Mouse (Mus musculus) forebrain, embryonic 14.5 days (tissue): ENCODE results near the gene Actg1. TPM values are rescaled to one million over a fixed set of nuclear protein-coding genes. Genes with fewer than 3 reads are reported as not detected.

Experiments
- ATAC-seq: fragments of 200-750 bp; cut with Nextera tagmentation; 2 replicates; pipeline ENCODE4 v1.8.0; 2017; ENCODE audit warnings: mild to moderate bottlenecking, moderate library complexity
- DNase-seq: peaks from one replicate; pipeline ENCODE4 v3.0.0-alpha.2; 2015; ENCODE audit warnings: low spot score
- H3K27ac ChIP-seq: fragments of 300-500 bp; sonication (generic); 2 replicates; pipeline ENCODE4 v1.5.1; 2014; ENCODE audit warnings: low read depth, mild to moderate bottlenecking, control low read depth, low read length, moderate library complexity
- H3K27me3 ChIP-seq: fragments of 300-500 bp; sonication (generic); replicated peaks from 2 replicates; pipeline ENCODE4 v1.6.1; 2014; ENCODE audit warnings: low read length, control low read depth, mixed read lengths; ENCODE audit not compliant: control insufficient read depth, insufficient read depth
- H3K36me3 ChIP-seq: fragments of 300-500 bp; sonication (generic); 2 replicates; pipeline ENCODE4 v1.6.1; 2014; ENCODE audit warnings: low read length, control low read depth; ENCODE audit not compliant: control insufficient read depth, insufficient read depth
- H3K4me1 ChIP-seq: fragments of 300-500 bp; sonication (generic); 2 replicates; pipeline ENCODE4 v1.6.1; 2014; ENCODE audit warnings: antibody characterized with exemption, low read length, control low read depth; ENCODE audit not compliant: control insufficient read depth, insufficient read depth
- H3K4me2 ChIP-seq: fragments of 300-500 bp; sonication (generic); 2 replicates; pipeline ENCODE4 v1.6.1; 2014; ENCODE audit warnings: mild to moderate bottlenecking, control low read depth, low read length
- H3K4me3 ChIP-seq: fragments of 300-500 bp; sonication (generic); 2 replicates; pipeline ENCODE4 v1.5.1; 2014; ENCODE audit warnings: low read depth, low read length, control low read depth
- H3K9ac ChIP-seq: fragments of 300-500 bp; sonication (generic); 2 replicates; pipeline ENCODE4 v1.6.1; 2014; ENCODE audit warnings: mild to moderate bottlenecking, low read length, control low read depth, moderate library complexity
- H3K9me3 ChIP-seq: fragments of 300-500 bp; sonication (generic); replicated peaks from 2 replicates; pipeline ENCODE4 v1.6.1; 2016; ENCODE audit warnings: low read length, control low read depth, mixed read lengths; ENCODE audit not compliant: control insufficient read depth
- WGBS: fragments of 180-500 bp; shearing (Covaris S2); extraction: QIAGEN DNeasy Blood & Tissue Kit; methylation state at CpG from one replicate; pipeline ENCODE4 v1.1.7; 2014; 5-methylcytosine and 5-hydroxymethylcytosine counted together
- polyA plus RNA-seq: library from polyadenylated mRNA; unstranded; fragments of >200 nt; fragmentation: Nextera tagmentation; extraction: Ambion mirVana; gene quantifications from 2 replicates; pipeline ENCODE4 v1.2.1, GENCODE M21; 2014

The Actg1 gene
- polyA plus RNA-seq, 1 experiment from 2014 or later, result 3,852 TPM

GRCm38 (mm10) chr11:120378611-120379540 is 30.5 kb upstream of the Actg1 start, which contains the start of gene Faap100:
Gene Faap100 (minus strand): TSS chr11:120378764.
- peaks cover 9% of the 10 kb centered on the region for H3K4me1 ChIP-seq
- WGBS, result 10% methylated on average over 54 of the region's 54 CpGs
- no peaks in the 10 kb centered on the region for H3K9me3 ChIP-seq
- peak within 1 kb of the TSS; percentile 76 for H3K27ac ChIP-seq
- ATAC-seq (peak; percentile 88), DNase-seq (peak; percentile 96)
- H3K9ac ChIP-seq, result peak within 1 kb of the TSS; percentile 83
- H3K4me2 ChIP-seq, result peak within 1 kb of the TSS; percentile 96
- H3K36me3 ChIP-seq, result peaks cover 74% of the 10 kb centered on the region
- H3K4me3 ChIP-seq, result peak within 1 kb of the TSS; percentile 71
- H3K27me3 ChIP-seq, result no peaks in the 10 kb centered on the region

GRCm38 (mm10) chr11:120378031-120378610 is 29.8 kb upstream of the Actg1 start:
- peak overlapping the region; percentile 83 for H3K9ac ChIP-seq
- DNase-seq (peak; percentile 22), ATAC-seq (peak; percentile 42)
- H3K27me3 ChIP-seq, result no peaks in the 10 kb centered on the region
- H3K4me2 ChIP-seq, result peak overlapping the region; percentile 96
- H3K36me3 ChIP-seq, result peaks cover 74% of the 10 kb centered on the region
- 4% methylated on average over 40 of the region's 40 CpGs for WGBS
- H3K4me1 ChIP-seq, result peaks cover 9% of the 10 kb centered on the region
- H3K9me3 ChIP-seq, result no peaks in the 10 kb centered on the region
- peak overlapping the region; percentile 76; the same call in 1 of the 2 replicates for H3K27ac ChIP-seq
- H3K4me3 ChIP-seq, result peak overlapping the region; percentile 71

GRCm38 (mm10) chr11:120377337-120377736 is 29.0 kb upstream of the Actg1 start:
- no peak for ATAC-seq
- no peaks in the 10 kb centered on the region for H3K27me3 ChIP-seq
- 80% methylated on average over 9 of the region's 10 CpGs for WGBS
- peaks cover 9% of the 10 kb centered on the region for H3K4me1 ChIP-seq
- no peaks in the 10 kb centered on the region for H3K9me3 ChIP-seq
- H3K4me2 ChIP-seq, result peak overlapping the region; percentile 96
- peak overlapping the region; percentile 83 for H3K9ac ChIP-seq
- DNase-seq, result no peak
- H3K27ac ChIP-seq, result 0 out of 2 replicates have a peak overlapping the region, but pooled peaks have one; percentile 21
- peaks cover 74% of the 10 kb centered on the region for H3K36me3 ChIP-seq
- H3K4me3 ChIP-seq, result peak overlapping the region; percentile 71

GRCm38 (mm10) chr11:120376302-120377160 is 28.2 kb upstream of the Actg1 start:
- peak overlapping the region; percentile 96 for H3K4me2 ChIP-seq
- peaks cover 9% of the 10 kb centered on the region for H3K4me1 ChIP-seq
- H3K27me3 ChIP-seq, result no peaks in the 10 kb centered on the region
- H3K9me3 ChIP-seq, result no peaks in the 10 kb centered on the region
- DNase-seq (no peak), ATAC-seq (no peak)
- no peak overlapping the region for H3K4me3 ChIP-seq
- 88% methylated on average over 17 of the region's 17 CpGs for WGBS
- peaks cover 74% of the 10 kb centered on the region for H3K36me3 ChIP-seq
- peak overlapping the region; percentile 83; the same call in 1 of the 2 replicates for H3K9ac ChIP-seq
- no peak overlapping the region for H3K27ac ChIP-seq

- 93% methylated on average over 10 of the region's 10 CpGs for WGBS
- H3K27me3 ChIP-seq, result no peaks in the 10 kb centered on the region
- DNase-seq (no peak), ATAC-seq (no peak)
- no peak overlapping the region for H3K9ac ChIP-seq
- H3K9me3 ChIP-seq, result no peaks in the 10 kb centered on the region
- H3K36me3 ChIP-seq, result peaks cover 69% of the 10 kb centered on the region
- H3K27ac ChIP-seq, result no peak overlapping the region
- H3K4me1 ChIP-seq, result peaks cover 9% of the 10 kb centered on the region
- no peak overlapping the region for H3K4me2 ChIP-seq
- H3K4me3 ChIP-seq, result no peak overlapping the region
Observed at GRCm38 (mm10) chr11:120375324-120375723, 27.0 kb upstream of the Actg1 start.

- no peak overlapping the region for H3K4me2 ChIP-seq
- no peak overlapping the region for H3K9ac ChIP-seq
- H3K36me3 ChIP-seq, result peaks cover 77% of the 10 kb centered on the region
- H3K4me1 ChIP-seq, result peaks cover 8% of the 10 kb centered on the region
- 86% methylated on average over 23 of the region's 23 CpGs for WGBS
- DNase-seq (peak; percentile 54), ATAC-seq (no peak)
- H3K4me3 ChIP-seq, result no peak overlapping the region
- no peaks in the 10 kb centered on the region for H3K27me3 ChIP-seq
- H3K9me3 ChIP-seq, result no peaks in the 10 kb centered on the region
- no peak overlapping the region for H3K27ac ChIP-seq
Observed at GRCm38 (mm10) chr11:120373820-120374586, 25.7 kb upstream of the Actg1 start.

GRCm38 (mm10) chr11:120373025-120373424 is 24.7 kb upstream of the Actg1 start:
- H3K36me3 ChIP-seq, result peaks cover 86% of the 10 kb centered on the region
- no peak for ATAC-seq
- H3K9ac ChIP-seq, result no peak overlapping the region

GRCm38 (mm10) chr11:120369656-120370055 is 21.3 kb upstream of the Actg1 start:
- 27% methylated on average over 8 of the region's 8 CpGs for WGBS
- H3K27ac ChIP-seq, result no peak overlapping the region
- no peak overlapping the region for H3K9ac ChIP-seq
- H3K27me3 ChIP-seq, result no peaks in the 10 kb centered on the region
- H3K4me3 ChIP-seq, result no peak overlapping the region
- peak; percentile 67 for DNase-seq
- peak; percentile 74; the same call in 1 of the 2 replicates for ATAC-seq
- no peaks in the 10 kb centered on the region for H3K9me3 ChIP-seq
- peaks cover 9% of the 10 kb centered on the region for H3K4me1 ChIP-seq
- no peak overlapping the region for H3K4me2 ChIP-seq
- H3K36me3 ChIP-seq, result peaks cover 60% of the 10 kb centered on the region

More at GRCm38 (mm10) chr11:120373025-120373424, 24.7 kb upstream of the Actg1 start:
- no peak overlapping the region for H3K4me3 ChIP-seq
- 62% methylated on average over 13 of the region's 13 CpGs for WGBS
- DNase-seq, result no peak
- H3K27ac ChIP-seq, result no peak overlapping the region
- H3K9me3 ChIP-seq, result no peaks in the 10 kb centered on the region
- H3K4me2 ChIP-seq, result no peak overlapping the region
- no peaks in the 10 kb centered on the region for H3K27me3 ChIP-seq
- H3K4me1 ChIP-seq, result peaks cover 6% of the 10 kb centered on the region
